Mouse (Mus musculus) G1E (cell line): ENCODE results near the gene Gal. TPM values are rescaled to one million over a fixed set of nuclear protein-coding genes. Genes with fewer than 3 reads are reported as not detected.

Source experiments
- ATAC-seq: 2 replicates; pipeline ENCODE4 v1.8.0; 2016; ENCODE audit warnings: mild to moderate bottlenecking; ENCODE audit not compliant: insufficient number of reproducible peaks, poor library complexity, low FRiP score, severe bottlenecking; ENCODE audit errors: extremely low read depth
- DNase-seq: peaks from one replicate; pipeline ENCODE4 v3.0.0; 2012; ENCODE audit warnings: low spot score
- H3K27me3 ChIP-seq: 2 replicates; pipeline ENCODE4 v1.6.1; 2012; ENCODE audit warnings: mild to moderate bottlenecking, low read length, inconsistent platforms; ENCODE audit not compliant: insufficient read depth
- H3K36me3 ChIP-seq: replicated peaks from 2 replicates; pipeline ENCODE3; 2012; ENCODE audit warnings: mild to moderate bottlenecking, inconsistent platforms
- H3K4me1 ChIP-seq: 2 replicates; pipeline ENCODE4 v1.6.1; 2012; ENCODE audit warnings: low read depth, low read length, inconsistent platforms, mixed read lengths; ENCODE audit not compliant: insufficient read depth
- H3K4me3 ChIP-seq: 2 replicates; pipeline ENCODE4 v1.5.1; 2012; ENCODE audit warnings: low read depth, mild to moderate bottlenecking, inconsistent platforms, low read length, moderate library complexity, mixed read lengths
- H3K9me3 ChIP-seq: replicated peaks from 2 replicates; pipeline ENCODE4 v1.6.1; 2012; ENCODE audit warnings: inconsistent platforms
- CTCF ChIP-seq: IDR thresholded peaks from 2 replicates; pipeline ENCODE4 v1.5.1; 2012; ENCODE audit warnings: low read depth, low read length, inconsistent platforms, mixed read lengths
- GATA1 ChIP-seq: IDR thresholded peaks from 2 replicates; pipeline ENCODE4 v1.6.1; 2012; ENCODE audit warnings: borderline replicate concordance, low read length, inconsistent platforms, mixed read lengths
- GATA2 ChIP-seq: IDR thresholded peaks from 2 replicates; pipeline ENCODE4 v1.6.1; 2012; ENCODE audit warnings: low read depth, low read length, inconsistent platforms, borderline replicate concordance
- POLR2AphosphoS5 ChIP-seq: IDR thresholded peaks from 2 replicates; pipeline ENCODE4 v1.6.1; 2012; ENCODE audit warnings: low read depth, low read length, inconsistent platforms; ENCODE audit not compliant: insufficient replicate concordance
- TAL1 ChIP-seq: conservative IDR thresholded peaks from 2 replicates; pipeline ENCODE4 v1.6.1; 2012; ENCODE audit warnings: low read depth, low read length, inconsistent platforms, mixed read lengths
- polyA plus RNA-seq: library from polyadenylated mRNA; stranded (reverse); fragments of >175 nt; gene quantifications from 2 replicates; pipeline ENCODE4 v1.2.3, GENCODE M21; 2012
- total RNA-seq, 2 experiments: library from RNA; stranded (forward) in 1 of 2; stranded (reverse) in 1 of 2; fragments of 200-1000 nt in 1 of 2; fragments of >200 nt in 1 of 2; fragmentation: Nextera tagmentation in 1 of 2; gene quantifications; 2 replicates each; pipeline ENCODE4 v1.2.3; 2014 to 2017

Gal gene
- total and polyA plus RNA-seq, 3 experiments = not detected

DNA sequence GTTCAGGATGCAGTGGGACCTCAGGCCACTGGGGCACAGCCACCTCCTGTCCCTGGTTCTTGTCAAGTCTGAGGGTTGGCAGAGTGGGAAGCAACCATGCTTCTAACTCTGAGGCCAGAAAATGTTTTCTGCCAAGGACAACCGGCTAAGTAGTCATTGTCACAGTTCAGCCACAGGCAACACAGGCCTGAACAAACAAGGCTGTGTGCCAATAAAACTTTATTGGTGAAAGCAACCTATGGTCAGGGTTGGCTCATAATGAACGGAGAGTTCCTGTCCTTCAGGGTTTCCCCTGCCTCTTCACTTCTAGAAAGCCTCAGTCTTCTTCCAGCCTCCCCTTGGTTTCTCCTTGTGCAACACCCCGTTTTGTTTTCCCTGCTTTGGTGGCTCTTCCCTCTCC is 21.5 kb upstream of the Gal start:
- DNase-seq (no peak), ATAC-seq (no peak)

DNA sequence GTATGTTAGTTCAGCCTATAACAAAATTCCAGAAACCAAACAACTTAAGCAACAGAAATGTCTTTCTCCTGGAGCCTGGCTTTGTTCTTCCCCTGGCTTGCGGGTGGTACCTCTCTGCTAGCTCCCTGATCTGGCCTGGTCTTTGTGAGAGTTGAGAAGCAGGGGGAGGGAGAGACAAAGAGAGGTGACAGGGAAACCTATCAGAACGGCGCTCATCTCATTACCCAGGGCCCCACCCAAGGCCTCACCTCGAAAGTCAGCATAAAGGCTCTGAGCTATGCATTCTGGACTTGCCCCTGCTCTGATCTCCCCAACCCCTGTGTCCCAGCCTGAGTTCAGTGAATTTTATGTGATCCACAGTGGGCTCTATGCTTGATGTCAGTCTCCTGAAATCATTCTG is 20.3 kb upstream of the Gal start:
- ATAC-seq (no peak), DNase-seq (no peak)
- Histone ChIP-seq H3K27me3 (peaks cover 35% of the 10 kb centered on the region), H3K4me3 (no peak overlapping the region), H3K9me3 (no peaks in the 10 kb centered on the region), H3K4me1 (no peaks in the 10 kb centered on the region), H3K36me3 (no peaks in the 10 kb centered on the region)
- no peak for TF ChIP-seq POLR2AphosphoS5

More for the DNA sequence above, 21.5 kb upstream of the Gal start:
- Histone ChIP-seq H3K36me3 (no peaks in the 10 kb centered on the region), H3K4me3 (no peak overlapping the region), H3K9me3 (no peaks in the 10 kb centered on the region), H3K4me1 (no peaks in the 10 kb centered on the region), H3K27me3 (peaks cover 43% of the 10 kb centered on the region)
- no peak for TF ChIP-seq CTCF
- TF ChIP-seq POLR2AphosphoS5 = no peak
- no peak for TF ChIP-seq TAL1
- no peak for TF ChIP-seq GATA1
- no peak for TF ChIP-seq GATA2

DNA sequence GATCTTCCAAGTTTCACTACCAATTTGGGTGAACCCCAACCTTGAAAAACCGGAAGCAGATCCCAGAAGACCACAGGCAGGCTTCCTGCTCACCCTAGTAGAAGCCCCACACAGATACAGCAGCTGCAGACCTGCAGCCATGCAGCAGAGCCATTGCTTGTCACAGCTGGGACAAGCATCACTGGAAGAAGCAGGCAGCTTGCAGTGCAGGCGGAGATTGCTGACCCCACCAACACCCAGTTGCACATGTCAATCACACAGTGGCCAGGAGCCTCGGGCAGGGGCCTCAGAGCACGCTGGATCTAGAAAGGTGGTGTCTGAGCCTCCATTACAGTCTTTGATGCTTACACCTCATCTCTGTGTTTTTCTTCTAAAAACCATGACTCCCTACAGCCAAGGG is 19.8 kb upstream of the Gal start:
- no peak for DNase-seq
- Histone ChIP-seq H3K4me3 (no peak overlapping the region), H3K36me3 (no peaks in the 10 kb centered on the region), H3K27me3 (peaks cover 30% of the 10 kb centered on the region), H3K9me3 (no peaks in the 10 kb centered on the region), H3K4me1 (0 out of 2 replicates have a peak, but pooled peaks cover 2% of the 10 kb centered on the region)
- no peak for ATAC-seq
- no peak for TF ChIP-seq TAL1
- no peak for TF ChIP-seq GATA2
- TF ChIP-seq POLR2AphosphoS5 = no peak
- no peak for TF ChIP-seq CTCF
- TF ChIP-seq GATA1 = no peak

GRCm38 (mm10) chr19:3431969-3432368 is 17.6 kb upstream of the Gal start:
- Histone ChIP-seq H3K4me1 (0 out of 2 replicates have a peak, but pooled peaks cover 2% of the 10 kb centered on the region), H3K36me3 (no peaks in the 10 kb centered on the region), H3K27me3 (peaks cover 22% of the 10 kb centered on the region), H3K4me3 (no peak overlapping the region), H3K9me3 (no peaks in the 10 kb centered on the region)
- DNase-seq (no peak), ATAC-seq (no peak)
- TF ChIP-seq GATA1 (no peak), GATA2 (no peak), CTCF (no peak), POLR2AphosphoS5 (no peak), TAL1 (no peak)

GRCm38 (mm10) chr19:3431066-3431465 is 16.7 kb upstream of the Gal start:
- H3K4me1 ChIP-seq = 0 out of 2 replicates have a peak, but pooled peaks cover 2% of the 10 kb centered on the region
- DNase-seq = no peak
- H3K9me3 ChIP-seq = no peaks in the 10 kb centered on the region
- peaks cover 22% of the 10 kb centered on the region for H3K27me3 ChIP-seq
- no peaks in the 10 kb centered on the region for H3K36me3 ChIP-seq
- no peak for TF ChIP-seq CTCF
- TF ChIP-seq TAL1 = no peak
- TF ChIP-seq GATA2 = no peak
- TF ChIP-seq POLR2AphosphoS5 = no peak
- no peak for TF ChIP-seq GATA1
- ATAC-seq = no peak
- no peak overlapping the region for H3K4me3 ChIP-seq

DNA sequence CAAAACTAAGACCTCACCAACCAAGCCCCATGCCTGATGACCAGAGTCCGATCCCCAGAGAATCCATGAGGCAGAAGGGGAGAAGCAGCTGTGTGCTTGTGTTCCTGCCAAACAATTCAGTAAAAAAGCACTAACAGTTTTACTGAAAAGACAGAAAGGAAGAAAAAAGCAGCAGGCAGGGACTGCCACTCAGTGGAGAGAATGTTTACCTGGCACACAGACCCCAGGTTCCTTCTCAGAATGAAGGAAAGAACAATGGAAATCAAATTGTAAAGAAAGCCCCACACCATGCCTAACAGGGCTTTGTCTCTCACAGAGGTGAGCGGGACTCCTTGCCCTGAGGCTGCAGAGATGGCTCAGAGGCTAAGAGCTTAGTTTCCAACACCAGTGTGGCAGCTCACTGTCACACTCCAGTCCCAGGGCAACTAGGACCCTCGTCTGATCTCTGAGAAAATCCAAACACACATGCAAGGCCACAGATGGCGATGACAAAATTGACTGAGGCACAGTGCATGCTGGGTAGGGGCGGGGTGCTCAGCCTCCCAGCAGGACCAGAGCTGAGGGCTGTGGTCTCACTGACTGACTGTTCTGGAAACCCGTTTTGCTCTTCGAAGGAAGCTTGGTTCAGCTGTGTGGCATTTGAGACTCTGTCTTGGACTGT is 14.9 kb upstream of the Gal start:
- H3K9me3 ChIP-seq = no peaks in the 10 kb centered on the region
- TF ChIP-seq TAL1 = no peak
- no peak for TF ChIP-seq GATA2
- TF ChIP-seq GATA1 = no peak
- no peak for TF ChIP-seq CTCF
- TF ChIP-seq POLR2AphosphoS5 = no peak
- ATAC-seq = no peak
- H3K4me3 ChIP-seq = no peak overlapping the region
- 0 out of 2 replicates have a peak, but pooled peaks cover 2% of the 10 kb centered on the region for H3K4me1 ChIP-seq
- H3K27me3 ChIP-seq = peaks cover 13% of the 10 kb centered on the region
- no peaks in the 10 kb centered on the region for H3K36me3 ChIP-seq
- no peak for DNase-seq
